Mouse (Mus musculus) lung, postnatal 4 days (tissue): ENCODE measurements around the gene Zbtb22.
A peak's percentile ranks its signal among the peaks of the same experiment; 100 is the strongest.
"Not testable (repeated sequence)": the region's sequence is repeated elsewhere in the genome, so short reads cannot be mapped to it uniquely, and the experiment has no call there.

Experiments
- DNase-seq, 2 experiments: peaks; one replicate each; pipeline ENCODE4 v3.0.0; 2021

Zbtb22 gene

DNA sequence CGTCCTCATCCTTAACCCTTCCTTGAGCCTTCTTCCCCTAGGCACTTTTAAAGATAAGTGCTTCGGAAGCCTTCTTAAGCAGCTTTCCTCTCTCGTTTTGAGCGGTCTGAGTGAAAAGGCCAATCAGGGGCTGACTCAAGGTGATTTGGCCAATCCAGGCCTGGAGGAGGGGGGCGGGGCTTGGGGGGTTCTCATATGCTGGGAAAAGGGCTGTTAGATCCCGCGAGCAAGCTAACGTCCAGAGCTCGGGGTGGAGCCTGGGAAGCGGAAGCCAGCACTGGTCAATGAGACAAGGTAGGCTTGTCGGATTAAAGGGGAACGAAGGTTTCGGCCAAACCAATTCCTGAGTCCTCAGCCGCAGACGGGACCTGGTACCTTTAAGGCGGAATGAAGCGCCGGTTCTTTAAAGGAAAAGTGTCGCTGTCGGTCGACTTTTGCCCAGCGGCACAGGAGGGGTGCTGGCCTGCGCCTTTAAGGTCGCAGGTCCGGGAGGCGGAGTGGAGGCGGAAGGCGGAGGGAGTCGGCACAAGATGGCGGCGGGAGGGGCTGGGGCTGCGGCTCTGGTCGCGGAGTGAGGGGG is at the start of gene Zbtb22, which contains the start of gene Tapbp:
Zbtb22 (plus strand) TSS at position 234 of the 580 bp plus-strand sequence.
Tapbp (plus strand) TSS at position 229 of the 580 bp plus-strand sequence.
- DNase-seq, result peak; percentile 97 to 98

DNA sequence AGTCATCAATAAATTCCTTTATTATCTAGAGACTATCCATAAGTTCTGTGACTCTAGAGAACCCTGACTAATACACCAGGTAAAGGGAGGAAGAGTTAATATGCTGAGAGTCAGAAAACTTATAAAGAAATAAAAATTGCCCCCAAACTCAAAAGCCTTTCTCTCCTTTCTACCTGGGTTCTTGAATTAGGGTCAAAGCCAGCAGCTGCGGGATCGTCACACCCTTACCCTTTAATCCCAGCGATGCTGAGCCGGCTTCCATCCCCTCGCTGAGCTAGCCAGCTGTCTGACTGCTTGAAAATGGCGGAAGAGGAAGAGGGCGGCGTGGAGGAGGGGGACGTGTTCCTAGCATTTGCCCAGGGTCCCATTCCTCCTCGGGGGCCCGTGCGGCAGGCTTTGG is 42.2 kb upstream of the Zbtb22 start, which contains the start of gene Gm7029:
Gm7029 (plus strand) TSS at position 301 of the 400 bp plus-strand sequence.
- not testable (repeated sequence) for DNase-seq

DNA sequence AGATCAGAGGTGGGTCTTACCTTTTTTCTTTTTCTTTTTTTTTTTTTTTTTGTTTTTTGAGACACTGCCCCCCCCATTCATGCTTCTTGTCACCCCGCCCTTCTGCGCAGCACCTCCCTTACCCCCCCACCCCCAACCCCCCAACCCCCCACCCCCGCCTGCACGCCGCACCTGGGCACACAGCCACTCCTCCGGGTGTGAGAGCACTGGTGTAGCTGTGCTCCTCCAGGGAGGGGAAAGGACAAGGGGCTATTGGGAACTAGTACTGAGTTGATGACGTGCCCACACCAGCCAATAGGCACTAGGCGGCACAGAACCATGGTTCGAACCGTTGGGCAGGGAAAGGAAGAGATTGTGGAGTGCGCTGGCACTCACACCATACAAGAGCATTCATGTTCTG is 41.3 kb upstream of the Zbtb22 start:
- no peak for DNase-seq

DNA sequence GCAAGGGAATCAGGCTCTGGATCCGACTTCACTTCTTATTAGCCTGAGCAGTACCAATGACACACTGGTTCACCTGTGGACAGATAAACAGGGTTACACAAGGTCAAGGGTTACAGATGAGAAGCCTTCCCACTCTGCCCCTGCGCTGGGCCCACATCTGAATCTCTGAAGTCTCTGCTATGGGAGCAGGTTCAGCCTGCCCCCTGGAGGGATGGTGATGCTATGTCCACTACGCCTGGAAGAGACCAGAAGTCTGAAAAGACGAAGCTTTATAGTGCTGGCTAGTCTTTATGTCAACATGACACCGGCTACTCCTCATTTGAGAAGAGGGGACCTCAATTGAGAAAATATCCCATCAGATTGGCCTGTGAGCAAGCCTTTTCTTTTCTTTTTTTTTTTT is 39.9 kb upstream of the Zbtb22 start:
- peak in 1 of 2 experiments; percentile 21 for DNase-seq

DNA sequence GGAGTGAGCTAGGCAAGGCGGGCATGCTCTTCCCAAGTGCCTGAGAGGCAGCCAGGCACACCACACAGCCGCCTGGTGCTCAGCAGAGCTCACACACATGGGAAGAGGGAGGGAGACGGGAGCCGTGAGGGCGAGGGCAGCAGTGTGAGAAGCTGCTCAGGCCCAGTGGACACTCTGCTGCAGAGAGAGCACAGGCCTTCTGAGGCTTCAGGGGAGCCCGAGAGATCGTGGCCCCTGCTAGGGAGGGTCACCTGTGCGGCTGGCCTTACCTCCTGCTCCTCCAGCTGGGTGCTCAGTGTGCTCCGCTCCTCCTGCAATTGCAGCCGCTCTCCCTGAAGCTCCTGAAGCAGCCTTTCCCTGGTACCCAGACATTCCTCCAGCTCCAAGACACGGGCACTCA is 31.4 kb upstream of the Zbtb22 start:
- DNase-seq, result not testable (repeated sequence)

DNA sequence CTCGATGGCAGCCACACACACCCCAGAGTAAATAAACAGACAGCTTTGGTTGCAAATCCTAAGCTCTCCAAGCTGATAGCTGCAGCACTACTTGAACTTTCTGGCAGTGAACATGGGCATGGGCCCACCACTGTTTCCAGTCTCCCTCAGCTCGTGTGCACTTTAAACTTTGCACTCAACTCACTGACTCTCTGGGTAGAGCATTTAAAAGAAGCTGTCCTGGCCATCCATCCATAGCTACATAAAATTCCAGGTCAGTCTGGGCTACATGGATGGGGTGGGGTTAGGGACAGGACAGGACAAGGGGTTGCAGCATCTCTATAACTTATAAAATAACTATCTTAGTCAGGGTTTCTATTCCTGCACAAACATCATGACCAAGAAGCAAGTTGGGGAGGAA is 27.9 kb upstream of the Zbtb22 start:
- DNase-seq, result not testable (repeated sequence)

DNA sequence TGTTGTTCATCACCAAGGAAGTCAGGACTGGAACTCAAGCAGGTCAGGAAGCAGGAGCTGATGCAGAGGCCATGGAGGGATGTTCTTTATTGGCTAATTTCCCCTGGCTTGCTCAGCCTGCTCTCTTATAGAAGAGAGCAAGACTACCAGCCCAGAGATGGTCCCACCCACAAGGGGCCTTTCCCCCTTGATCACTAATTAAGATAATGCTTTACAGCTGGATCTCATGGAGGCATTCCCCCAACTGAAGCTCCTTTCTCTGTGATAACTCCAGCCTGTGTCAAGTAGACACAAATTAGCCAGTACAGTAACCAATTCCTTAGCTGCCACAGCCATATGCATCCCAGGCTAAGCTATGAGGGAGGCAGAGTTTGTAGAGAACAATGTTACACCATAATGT is 27.5 kb upstream of the Zbtb22 start:
- not testable (repeated sequence) for DNase-seq

DNA sequence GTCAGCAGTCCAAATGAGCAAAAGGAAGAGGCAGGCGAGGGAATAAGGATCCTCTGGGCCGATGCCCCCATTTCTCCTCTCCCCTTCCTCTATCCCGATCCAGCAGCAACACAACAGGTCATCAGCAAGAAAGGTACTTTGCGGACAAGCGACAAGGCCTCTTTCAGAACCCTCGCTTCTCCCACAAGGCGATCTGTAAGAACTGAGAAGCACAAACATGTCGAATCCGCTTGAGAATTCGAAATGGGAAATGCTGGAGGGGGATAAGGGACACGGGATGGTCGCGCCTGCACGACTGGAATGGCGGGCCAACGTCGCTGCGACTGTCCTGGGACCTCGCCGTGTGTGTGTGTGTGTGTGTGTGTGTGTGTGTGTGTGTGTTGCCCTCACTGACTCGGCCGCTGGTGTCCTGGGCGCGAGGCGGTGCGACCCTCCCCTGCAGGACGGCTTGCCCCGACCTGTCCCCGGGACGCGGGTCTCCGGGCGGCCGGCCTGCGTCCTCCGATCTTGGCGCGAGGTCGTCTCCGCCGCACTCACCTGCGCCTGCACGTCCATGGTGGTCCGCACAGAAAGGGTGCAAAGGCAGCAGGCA is 25.7 kb upstream of the Zbtb22 start:
- DNase-seq, result not testable (repeated sequence)

DNA sequence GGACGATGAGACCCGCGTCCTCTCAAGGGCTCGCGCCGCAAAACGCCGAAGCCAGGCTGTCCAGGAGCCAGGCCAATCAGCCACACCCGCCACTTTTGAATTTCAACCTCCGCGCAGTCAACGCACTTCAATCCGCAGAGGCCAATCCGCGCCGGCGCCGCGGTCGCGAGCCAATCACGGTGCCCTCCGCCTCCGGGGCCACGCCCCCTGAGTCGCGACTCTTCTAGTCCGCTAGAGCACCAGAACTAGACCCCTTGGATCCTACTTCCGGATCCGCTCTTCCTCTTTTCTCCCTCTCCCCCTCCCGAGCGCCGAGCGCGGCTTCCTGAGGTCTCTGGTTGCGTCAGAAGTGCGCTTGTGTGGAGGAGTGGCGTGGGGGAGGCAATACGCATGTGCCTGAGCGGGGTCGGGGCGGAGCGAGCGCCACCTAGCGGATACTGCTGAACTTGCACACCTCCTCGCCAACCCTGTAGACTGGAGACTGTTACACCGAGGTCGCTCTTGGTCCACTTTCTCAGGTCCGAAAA is 25.1 kb upstream of the Zbtb22 start, which contains the start of gene Kifc1:
Kifc1 (minus strand) TSS at position 129 of the 527 bp plus-strand sequence.
- DNase-seq, result peak; percentile 99 to 100

DNA sequence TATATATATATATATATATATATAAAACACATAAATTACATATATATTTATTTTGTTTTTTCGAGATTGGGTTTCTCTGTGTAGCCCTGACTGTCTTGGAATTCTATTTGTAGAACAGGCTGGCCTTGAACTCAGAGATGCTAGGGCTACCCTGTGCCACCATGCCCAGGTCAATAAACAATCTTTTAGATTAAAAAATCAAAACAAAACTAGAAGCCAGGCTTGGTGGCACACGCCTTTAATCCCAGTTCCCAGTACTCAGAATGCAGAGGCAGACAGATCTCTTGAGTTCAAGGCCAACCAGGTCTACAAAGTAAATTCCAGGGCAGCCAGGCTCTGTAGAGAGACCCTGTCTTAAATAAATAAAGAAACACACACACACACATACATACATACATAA is 24.3 kb upstream of the Zbtb22 start:
- no peak for DNase-seq

DNA sequence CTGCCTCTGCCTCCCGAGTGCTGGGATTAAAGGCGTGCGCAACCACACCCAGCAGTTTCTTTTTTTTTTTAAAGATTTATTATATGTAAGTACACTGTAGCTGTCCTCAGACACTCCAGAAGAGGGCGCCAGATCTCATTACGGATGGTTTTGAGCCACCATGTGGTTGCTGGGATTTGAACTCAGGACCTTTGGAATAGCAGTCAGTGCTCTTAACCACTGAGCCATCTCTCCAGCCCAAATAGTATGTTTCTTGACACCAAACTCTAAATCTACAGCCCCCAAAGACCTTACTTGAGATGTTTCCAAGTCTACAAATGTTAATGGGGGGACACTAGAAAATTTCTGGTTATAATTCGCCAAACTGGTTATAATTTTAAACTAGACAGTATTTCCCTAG is 23.8 kb upstream of the Zbtb22 start:
- DNase-seq, result not testable (repeated sequence)

DNA sequence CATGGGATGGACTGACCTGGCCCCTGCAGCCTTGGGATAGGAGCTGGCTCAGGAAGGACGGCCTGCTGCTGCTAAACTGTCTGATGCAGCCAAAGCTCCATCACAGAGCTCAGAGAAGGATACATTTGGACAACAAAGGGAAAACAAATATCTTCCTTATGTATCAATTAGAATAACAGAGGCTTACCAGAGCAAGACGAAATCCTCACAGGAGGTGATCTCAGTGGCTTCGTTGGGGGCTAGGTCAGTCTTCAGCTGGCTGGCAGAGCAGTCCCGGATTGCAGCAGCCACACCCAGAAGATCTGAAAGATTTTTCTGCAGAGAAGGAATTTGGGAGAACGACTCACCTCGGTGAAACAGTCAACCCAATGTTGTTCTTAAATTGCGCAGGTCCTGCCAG is 23.3 kb upstream of the Zbtb22 start:
- no peak for DNase-seq

DNA sequence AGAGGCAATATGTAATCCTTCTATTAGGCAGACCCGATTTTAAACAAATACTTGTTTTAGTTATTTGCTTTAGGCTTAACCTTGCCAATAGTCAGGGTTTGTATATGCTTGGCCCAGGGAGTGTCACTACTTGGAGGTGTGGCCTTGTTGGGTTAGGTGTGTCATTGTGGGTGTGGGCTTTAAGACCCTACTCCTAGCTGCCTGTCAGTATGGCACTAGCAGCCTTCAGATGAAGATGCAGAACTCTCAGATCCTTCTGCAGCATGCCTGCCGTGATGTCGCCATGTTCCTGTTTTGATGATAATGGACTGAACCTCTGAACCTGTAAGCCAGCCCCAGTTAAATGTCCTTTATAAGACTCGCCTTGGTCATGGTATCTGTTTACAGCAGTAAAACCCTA is 22.7 kb upstream of the Zbtb22 start:
- not testable (repeated sequence) for DNase-seq

DNA sequence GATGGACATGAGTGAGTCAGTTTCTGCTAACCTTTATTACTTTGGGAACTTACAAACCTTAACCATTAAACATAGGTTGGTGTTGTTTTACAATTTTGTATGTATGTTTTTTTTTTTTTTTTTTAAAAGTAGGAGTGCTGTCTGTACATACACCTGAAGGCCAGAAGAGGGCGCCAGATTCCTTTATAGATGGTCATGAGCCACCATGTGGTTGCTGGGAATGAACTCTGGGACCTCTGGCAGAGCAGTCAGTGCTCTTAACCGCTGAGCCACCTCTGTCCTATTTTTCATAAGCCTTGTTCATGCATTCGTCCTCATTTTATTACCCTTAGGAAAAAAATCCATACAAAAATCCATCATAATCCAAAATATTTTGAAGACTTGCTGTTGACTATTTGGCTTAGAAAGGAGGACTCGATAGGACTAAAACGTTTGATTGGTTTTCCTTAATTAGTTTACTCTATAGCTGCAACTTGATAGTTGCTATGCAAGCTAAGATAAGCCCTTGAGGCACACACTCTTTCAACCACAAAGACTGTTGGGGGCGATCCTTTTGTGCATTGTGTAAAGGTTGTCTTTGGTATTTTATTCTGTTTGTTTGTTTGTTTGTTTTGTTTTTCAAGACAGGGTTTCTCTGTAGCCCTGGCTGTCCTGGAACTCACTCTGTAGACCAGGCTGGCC is 18.4 kb upstream of the Zbtb22 start:
- peak in 1 of 2 experiments; percentile 58 for DNase-seq

DNA sequence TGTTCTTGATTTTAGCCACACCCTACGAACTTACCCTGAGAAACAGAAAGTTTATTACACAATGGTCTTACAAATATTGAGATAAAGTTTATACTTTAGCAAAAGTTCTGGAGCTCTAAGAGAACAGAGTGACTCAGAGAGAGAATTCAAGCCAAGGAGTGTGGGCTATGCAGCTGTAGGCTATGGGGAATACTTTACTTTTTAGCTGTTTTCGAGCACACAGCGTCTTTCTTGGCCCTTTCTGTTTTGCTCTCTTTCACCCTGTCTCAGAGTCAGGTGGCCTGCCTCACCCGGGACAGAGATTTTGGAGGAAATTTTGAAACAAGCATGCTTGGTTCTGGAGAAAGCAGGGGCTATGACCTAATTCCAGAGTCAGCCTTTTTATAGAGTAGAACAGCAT is 17.5 kb upstream of the Zbtb22 start:
- not testable (repeated sequence) for DNase-seq

DNA sequence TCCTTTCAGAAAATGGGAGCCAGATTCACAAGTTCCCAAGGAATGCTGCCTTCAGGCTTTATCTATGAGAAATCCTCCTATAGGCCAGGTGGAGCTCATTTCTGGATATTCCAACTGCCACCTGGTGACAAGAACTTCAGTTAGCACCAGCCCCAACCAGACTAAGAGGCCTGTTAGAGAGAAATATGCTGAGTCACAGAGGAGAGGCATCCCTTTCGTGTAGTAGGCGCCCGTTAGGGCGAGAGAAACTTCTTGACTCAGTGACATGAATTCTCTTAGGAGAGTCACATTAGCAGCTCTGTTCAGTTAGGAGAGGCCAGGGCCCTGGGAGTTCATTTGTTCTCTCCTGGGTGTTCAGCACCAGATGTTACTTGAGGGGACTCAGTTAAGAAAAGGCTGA is 16.1 kb upstream of the Zbtb22 start:
- DNase-seq, result no peak

DNA sequence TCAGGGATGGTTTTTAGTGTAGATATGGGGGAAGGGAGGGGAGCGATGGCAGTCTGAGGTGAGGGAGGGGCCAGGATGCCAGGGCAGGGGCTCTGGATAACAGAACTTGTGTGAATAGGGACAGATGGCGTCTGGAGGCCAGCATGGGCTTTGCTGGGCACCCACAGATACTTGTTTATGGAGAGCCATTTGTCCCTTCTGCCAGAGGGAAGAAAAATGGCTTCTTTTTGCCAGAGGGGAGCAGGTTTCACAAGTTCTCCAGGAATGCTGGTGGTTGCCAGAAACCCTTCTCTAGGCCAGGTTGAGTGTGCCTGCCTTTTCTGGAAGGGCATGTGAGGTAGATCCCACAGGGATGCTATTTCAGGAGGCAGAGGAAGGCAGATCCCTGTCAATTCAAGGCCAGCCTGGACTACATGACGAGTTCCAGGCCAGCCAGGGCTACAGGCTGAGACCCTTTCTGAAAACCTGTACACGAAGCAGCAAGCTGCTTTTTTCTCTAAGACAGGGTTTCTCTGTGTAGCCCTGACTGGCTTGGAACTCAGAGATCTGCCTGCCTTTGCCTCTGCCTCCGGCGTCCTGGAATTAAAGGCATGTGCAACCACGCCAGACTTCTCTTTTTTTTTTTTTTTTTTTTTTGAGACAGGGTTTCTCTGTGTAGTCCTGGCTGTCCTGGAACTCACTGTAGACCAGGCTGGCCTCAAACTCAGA is 15.3 kb upstream of the Zbtb22 start:
- no peak for DNase-seq

DNA sequence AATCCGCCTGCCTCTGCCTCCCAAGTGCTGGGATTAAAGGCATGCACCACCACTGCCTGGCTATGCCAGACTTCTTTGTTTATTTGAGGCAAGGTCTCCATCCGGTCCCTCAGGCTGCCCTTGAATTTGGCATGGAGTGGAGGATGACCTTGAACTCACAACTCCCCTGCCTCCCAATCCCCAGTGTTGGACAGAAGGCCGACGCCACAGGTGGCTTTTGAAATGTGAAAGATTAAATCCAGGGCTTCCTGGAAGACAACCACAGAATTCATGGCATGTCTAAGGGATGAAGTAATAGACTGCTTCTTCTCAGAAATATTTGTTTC is 14.8 kb upstream of the Zbtb22 start:
- no peak for DNase-seq

DNA sequence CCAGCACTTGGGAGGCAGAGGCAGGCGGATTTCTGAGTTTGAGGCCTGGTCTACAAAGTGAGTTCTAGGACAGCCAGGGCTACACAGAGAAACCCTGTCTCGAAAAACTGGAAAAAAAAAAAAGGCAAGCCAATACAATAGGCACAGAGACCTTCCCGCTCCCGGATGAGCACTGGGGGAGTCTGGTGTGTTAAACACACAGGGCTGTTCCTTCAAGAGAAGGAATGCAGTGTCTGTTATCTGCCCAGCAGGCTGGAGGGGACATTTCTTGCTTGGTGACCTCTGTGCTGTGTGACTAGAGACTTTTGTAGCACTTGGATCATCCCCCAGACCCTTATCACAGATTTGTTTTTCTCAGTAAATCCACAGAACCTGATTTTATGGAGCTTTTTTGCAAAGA is 14.1 kb upstream of the Zbtb22 start:
- DNase-seq, result no peak

DNA sequence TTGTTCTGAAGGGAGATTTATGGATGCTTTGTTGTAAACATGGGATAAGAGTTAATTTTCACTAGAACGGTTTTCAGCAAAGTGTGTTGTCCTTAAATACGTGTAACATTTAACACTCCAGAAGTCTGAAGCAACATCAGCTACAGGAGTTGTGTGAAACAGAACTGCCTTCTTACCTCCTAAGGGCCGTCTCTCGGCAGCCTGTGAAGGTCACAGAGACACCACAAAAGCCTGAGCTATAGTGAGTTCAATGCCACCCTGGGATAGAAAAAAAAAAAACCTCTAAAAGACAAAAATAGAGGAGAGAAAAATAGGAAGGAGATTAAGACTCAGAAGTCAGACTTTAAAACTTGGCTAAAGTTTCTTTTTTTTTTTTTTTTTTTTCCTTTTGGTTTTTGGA is 13.6 kb upstream of the Zbtb22 start:
- no peak for DNase-seq

DNA sequence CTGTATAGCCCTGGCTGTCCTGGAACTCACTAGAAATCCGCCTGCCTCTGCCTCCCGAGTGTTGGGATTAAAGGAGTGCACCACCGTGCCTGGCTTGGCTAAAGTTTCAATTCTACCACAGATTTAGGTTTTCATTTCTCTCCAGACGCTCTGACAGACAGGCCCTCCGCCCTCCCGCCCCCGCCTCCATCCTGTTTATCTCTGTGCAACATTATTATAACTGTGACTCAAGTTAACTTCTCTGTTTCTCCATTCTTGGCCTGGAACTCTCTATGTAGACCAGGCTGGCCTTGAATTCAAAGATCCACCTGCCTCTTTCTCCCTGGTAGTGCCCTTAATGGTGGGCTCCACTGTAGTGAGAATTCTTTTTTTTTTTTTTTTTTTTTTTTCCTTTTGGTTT is 13.2 kb upstream of the Zbtb22 start:
- DNase-seq, result no peak

DNA sequence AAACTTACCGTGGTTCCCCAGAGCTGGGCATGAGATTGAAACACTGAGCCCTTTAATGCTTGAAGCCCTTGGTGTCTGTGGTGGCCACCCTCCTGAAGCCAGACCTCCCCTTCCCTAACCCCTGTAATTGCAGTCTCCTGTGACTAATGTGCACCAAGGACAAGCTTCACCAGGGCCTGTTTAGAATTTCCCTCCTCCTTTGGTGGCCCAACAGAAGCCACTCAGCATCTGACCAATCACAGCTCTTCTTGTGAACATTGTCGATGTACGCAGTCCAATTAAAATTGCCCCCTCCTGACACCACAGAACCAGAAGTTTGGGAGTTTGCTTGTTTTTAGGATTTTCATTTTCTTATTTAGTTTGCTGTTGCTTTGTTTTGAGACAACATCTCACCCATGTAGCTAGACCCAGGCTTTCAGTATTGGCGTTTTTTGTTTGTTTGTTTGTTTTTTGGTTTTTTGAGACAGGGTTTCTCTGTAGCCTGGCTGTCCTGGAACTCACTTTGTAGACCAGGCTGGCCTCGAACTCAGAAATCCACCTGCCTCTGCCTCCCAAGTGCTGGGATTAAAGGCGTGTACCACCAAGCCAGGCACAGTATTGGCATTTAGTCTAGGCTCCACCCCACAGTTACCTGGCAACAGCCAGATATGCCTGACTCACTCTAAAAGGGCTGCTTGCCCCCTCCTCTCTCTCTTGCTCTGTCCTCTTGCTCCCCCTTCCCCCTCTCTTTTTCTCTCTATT is 11.6 kb upstream of the Zbtb22 start:
- not testable (repeated sequence) for DNase-seq

DNA sequence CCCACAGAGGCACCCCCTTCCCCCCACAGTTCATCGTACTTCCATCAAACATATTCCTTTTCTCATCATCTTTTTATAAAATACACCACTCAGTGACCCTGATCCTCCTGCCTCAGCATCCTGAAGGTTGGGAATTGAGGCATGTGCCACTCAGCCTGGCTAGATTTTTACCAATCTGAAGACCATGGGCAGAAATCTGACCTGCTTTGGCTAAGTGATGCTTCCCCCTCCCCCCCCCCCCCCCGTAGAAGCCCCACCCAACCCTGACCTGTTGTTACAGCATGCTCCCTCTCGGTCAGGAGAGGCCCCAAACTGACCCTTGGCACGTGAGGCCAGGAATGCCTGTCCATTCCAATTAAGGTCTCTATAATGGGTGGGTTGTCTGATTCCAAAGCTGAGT is 10.9 kb upstream of the Zbtb22 start, which contains the start of gene Platr17:
Platr17 (plus strand) TSS at position 301 of the 400 bp plus-strand sequence.
- DNase-seq, result not testable (repeated sequence)
